Mouse (Mus musculus) erythroblast, embryonic 14.5 days (primary cell): ENCODE results near the gene Pla2g2f. TPM values are rescaled to one million over a fixed set of nuclear protein-coding genes. Genes with fewer than 3 reads are reported as not detected.

Source experiments
- H3K27me3 ChIP-seq: 2 replicates; pipeline ENCODE4 v1.6.1; 2012; ENCODE audit warnings: inconsistent platforms; ENCODE audit not compliant: control insufficient read depth
- H3K36me3 ChIP-seq: 2 replicates; pipeline ENCODE4 v1.6.1; 2012; ENCODE audit warnings: mild to moderate bottlenecking, inconsistent platforms; ENCODE audit not compliant: control insufficient read depth
- H3K4me1 ChIP-seq: 2 replicates; pipeline ENCODE4 v1.6.1; 2012; ENCODE audit warnings: inconsistent platforms; ENCODE audit not compliant: control insufficient read depth
- H3K4me3 ChIP-seq: replicated peaks from 2 replicates; pipeline ENCODE3; 2012; ENCODE audit warnings: moderate library complexity, mild to moderate bottlenecking, inconsistent platforms
- H3K9me3 ChIP-seq: 2 replicates; pipeline ENCODE4 v1.6.1; 2012; ENCODE audit warnings: low read length, inconsistent platforms, mixed read lengths; ENCODE audit not compliant: control insufficient read depth
- GATA1 ChIP-seq: IDR thresholded peaks from 2 replicates; pipeline ENCODE4 v1.6.1; 2012; ENCODE audit warnings: low read length, inconsistent platforms, mixed read lengths
- TAL1 ChIP-seq: IDR thresholded peaks from 3 replicates; pipeline ENCODE4 v1.6.1; 2012; ENCODE audit warnings: low read length, inconsistent platforms, mixed read lengths
- polyA plus RNA-seq: library from polyadenylated mRNA; stranded (reverse); fragments of >175 nt; gene quantifications from 2 replicates; pipeline ENCODE4 v1.2.3, GENCODE M21; 2012

Pla2g2f gene
- polyA plus RNA-seq, 1 experiment: not detected

DNA sequence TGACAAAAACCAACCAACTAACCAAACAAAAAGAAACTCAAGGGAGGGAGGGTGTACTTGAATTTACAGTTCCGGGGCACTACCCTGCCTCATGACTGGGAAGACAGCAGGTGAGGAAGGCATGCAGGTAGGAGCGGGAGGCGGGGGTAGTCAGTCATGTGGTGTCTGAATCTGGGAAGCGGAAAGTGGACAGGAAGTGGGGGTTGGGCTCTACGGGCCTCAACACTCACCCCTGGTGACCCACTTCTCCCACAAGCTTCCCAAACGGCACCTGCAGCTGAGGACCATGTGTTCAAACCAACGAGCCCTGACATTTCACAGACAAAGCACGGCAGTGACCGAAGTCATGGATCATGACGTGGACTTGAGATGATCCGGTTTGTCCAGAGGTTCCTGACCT lies 45.3 kb downstream of the Pla2g2f start:
- Histone ChIP-seq H3K4me1 (no peaks in the 10 kb centered on the region), H3K9me3 (no peaks in the 10 kb centered on the region), H3K36me3 (no peaks in the 10 kb centered on the region), H3K4me3 (no peak overlapping the region), H3K27me3 (no peaks in the 10 kb centered on the region)
- TF ChIP-seq TAL1: no peak
- TF ChIP-seq GATA1: no peak

DNA sequence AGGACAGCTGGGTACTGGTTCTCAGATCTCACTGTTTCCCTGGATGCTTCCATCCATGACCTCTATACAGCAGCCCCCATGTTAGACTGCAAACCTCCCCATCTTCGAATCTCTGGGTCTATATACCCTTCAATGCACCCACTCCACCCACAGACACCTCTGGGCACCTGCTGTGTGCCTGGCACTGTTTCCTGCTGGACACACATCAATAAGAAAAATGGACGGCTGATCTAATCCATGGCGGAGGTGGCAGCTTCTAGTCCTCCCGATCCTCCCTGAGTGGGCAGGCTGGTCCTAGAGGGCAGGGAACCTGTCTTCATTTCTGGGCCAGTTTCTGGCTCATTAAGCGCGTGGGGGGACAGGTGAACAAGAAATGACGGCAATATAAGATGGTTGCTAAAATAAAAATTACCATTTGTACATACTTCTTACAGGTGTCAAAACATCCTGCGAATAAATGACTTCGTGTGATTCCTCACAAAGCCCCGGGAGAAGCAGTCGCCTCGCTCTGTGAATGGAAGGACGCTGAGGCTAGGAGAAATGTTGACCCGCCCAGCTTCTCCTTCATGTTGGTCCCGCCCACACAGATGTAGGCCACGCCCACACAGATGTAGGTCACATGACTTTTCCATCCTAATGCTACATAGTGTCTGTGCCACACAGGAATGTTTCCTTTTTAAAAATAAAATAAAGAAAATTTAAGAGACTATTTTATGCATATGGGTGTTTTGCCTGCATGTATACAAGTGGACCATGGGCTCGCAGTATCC lies 46.2 kb downstream of the Pla2g2f start:
- peaks cover 7% of the 10 kb centered on the region for H3K9me3 ChIP-seq
- H3K27me3 ChIP-seq: no peaks in the 10 kb centered on the region; the same call in 1 of the 2 replicates
- no peak for TF ChIP-seq TAL1
- no peak for TF ChIP-seq GATA1
- H3K4me1 ChIP-seq: no peaks in the 10 kb centered on the region
- H3K4me3 ChIP-seq: no peak overlapping the region
- no peaks in the 10 kb centered on the region for H3K36me3 ChIP-seq

DNA sequence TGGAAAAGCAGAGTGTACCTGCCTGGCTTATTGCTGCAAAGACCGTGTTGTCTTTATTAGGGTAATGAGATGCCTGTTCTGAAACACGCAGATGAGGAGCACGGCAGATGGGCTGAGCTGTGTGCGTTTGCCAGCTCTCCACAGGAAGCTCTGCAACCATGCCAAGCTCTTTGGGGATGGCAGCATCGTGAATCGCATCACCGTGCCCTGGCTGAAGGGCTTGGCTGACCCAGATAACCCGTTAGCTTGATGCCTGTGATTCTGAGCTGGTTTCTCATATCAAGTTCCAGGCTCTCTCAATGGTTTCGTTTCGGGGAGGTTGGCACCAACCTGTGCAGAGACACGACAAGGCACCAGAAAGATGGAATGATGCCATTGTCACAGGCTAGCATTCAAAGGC lies 46.8 kb downstream of the Pla2g2f start:
- TF ChIP-seq TAL1 (no peak), GATA1 (no peak)
- Histone ChIP-seq H3K4me3 (no peak overlapping the region), H3K36me3 (no peaks in the 10 kb centered on the region), H3K9me3 (peaks cover 8% of the 10 kb centered on the region), H3K27me3 (no peaks in the 10 kb centered on the region; the same call in 1 of the 2 replicates), H3K4me1 (no peaks in the 10 kb centered on the region)

DNA sequence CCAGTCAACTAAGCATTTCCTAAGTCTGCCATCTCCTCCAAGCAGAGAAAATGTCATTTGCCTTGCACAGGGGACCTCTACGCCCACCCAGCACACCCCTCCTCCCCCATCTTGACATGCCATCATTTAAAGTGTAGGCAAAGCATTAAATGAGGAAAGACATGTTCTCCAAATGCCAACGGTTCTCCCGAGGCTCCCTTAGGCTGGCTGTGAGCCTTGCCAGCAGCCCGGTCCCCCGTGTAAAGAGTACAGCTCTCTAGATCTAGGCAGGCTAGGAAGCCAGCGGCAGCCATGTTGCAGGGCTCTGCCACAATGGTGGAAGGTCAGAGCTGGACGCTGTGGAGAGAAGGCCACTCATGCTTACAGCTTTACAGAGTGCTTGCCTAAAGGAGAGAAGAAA lies 47.5 kb downstream of the Pla2g2f start:
- Histone ChIP-seq H3K36me3 (no peaks in the 10 kb centered on the region), H3K27me3 (no peaks in the 10 kb centered on the region; the same call in 1 of the 2 replicates), H3K4me1 (no peaks in the 10 kb centered on the region), H3K9me3 (peaks cover 8% of the 10 kb centered on the region), H3K4me3 (no peak overlapping the region)
- TF ChIP-seq GATA1: no peak

DNA sequence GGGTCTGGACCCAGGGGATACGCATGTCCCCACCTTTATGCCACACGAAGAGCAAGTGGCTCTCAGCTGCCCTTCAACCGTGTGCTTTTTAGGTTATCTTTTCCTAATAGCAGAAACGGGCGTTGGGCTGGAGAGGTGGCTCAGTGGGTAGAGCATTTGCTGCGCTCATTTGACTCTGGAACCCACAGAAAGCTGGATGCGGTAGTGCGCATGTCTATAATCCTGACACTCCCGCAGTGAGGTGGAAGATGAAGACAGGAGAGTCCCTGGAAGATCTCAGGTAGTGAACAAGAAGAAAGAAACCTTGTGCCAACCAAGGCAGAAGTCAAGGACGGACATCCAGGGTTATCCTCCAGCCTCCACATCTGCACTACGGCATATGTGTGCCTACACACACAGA lies 48.2 kb downstream of the Pla2g2f start:
- Histone ChIP-seq H3K4me3 (no peak overlapping the region), H3K9me3 (peaks cover 8% of the 10 kb centered on the region), H3K36me3 (no peaks in the 10 kb centered on the region), H3K4me1 (no peaks in the 10 kb centered on the region), H3K27me3 (no peaks in the 10 kb centered on the region; the same call in 1 of the 2 replicates)
- TF ChIP-seq GATA1 (no peak), TAL1 (no peak)

DNA sequence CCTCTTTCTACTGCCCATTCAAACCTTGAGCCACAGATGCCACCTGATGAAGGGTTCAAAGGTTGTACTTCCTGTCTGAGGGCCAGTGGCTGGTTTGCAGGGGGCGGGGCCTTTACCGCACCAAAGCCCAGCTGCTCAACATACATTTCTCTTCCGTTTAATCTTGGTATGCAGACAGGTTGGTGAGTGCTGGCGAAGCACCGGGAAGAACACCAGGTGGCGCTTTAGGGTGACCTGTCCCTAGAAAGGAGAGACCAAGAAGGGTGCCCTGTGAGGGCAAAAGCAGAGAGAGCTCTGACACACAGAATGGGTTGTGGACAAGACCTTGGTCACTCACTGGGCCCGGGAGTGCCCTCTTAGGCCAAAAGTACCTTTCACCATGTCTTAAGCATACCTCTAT lies 48.8 kb downstream of the Pla2g2f start:
- H3K9me3 ChIP-seq: peaks cover 8% of the 10 kb centered on the region
- no peak for TF ChIP-seq GATA1
- TF ChIP-seq TAL1: no peak
- H3K36me3 ChIP-seq: no peaks in the 10 kb centered on the region
- H3K4me3 ChIP-seq: no peak overlapping the region
- H3K4me1 ChIP-seq: no peaks in the 10 kb centered on the region
- no peaks in the 10 kb centered on the region; the same call in 1 of the 2 replicates for H3K27me3 ChIP-seq

DNA sequence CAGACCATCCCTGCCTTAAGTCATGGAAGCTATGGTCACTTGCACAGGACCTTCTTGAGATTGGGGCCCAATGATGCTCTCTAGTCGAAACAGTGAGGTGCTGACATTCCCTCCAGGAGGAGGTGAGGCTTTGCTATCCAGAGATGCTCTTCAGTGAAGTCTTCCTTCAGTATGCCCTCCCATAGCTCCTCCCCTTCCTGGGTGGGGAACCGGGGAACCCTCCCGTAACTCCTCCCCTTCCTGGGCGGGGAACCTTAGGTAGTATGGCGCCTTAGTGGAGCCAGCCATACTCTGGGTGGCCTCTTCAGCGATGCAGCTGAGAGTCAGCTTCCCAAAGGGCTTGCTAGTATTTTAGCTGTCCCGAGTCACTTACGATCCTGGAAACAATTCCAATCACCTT lies 50.8 kb downstream of the Pla2g2f start:
- TF ChIP-seq TAL1 (no peak), GATA1 (no peak)
- no peaks in the 10 kb centered on the region for H3K36me3 ChIP-seq
- peaks cover 8% of the 10 kb centered on the region for H3K9me3 ChIP-seq
- no peak overlapping the region for H3K4me3 ChIP-seq
- H3K4me1 ChIP-seq: no peaks in the 10 kb centered on the region
- no peaks in the 10 kb centered on the region; the same call in 1 of the 2 replicates for H3K27me3 ChIP-seq

DNA sequence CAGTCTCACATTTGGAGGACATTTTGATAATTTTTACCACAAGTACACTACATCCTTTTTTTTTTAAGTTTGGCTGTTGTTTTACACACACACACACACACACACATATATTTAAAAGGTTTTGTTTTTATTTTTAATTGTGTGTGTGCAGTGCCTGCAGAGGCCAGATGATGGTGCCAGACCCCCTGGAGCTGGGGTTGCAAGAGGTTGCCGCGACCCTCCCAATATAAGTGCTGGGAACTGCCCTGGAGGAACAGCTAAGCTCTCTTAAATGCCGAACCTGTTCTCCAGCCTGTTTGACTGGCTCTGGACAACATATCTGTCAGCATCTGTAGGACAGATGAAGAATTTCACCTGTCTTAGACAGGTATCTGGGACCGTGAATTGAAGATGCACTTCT lies 53.3 kb downstream of the Pla2g2f start:
- Histone ChIP-seq H3K4me1 (no peaks in the 10 kb centered on the region), H3K27me3 (no peaks in the 10 kb centered on the region; the same call in 1 of the 2 replicates), H3K4me3 (no peak overlapping the region), H3K9me3 (peaks cover 8% of the 10 kb centered on the region), H3K36me3 (no peaks in the 10 kb centered on the region)
- TF ChIP-seq TAL1 (no peak), GATA1 (no peak)

DNA sequence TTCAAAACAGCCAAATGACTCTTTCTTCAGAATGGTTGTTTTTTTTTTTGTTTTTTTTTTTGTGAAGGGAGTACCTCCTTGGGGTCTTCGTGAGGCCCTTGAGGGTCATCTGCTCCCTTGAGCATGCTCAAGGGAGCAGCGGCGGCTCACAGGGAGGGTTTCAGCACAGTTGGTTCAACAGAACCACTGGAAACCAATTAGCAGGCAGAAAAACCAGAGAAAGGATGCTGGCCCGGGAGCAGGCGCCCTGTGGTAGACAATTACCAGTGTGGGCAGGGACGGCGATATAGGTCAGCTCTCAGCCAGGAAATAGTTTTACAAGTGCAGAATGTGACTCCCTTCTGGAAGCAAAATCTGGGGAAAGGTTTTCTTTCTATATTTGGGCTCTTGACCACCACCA lies 53.8 kb downstream of the Pla2g2f start:
- peaks cover 8% of the 10 kb centered on the region for H3K9me3 ChIP-seq

More for the DNA sequence above, 53.8 kb downstream of the Pla2g2f start:
- Histone ChIP-seq H3K4me1 (no peaks in the 10 kb centered on the region), H3K27me3 (no peaks in the 10 kb centered on the region; the same call in 1 of the 2 replicates), H3K36me3 (no peaks in the 10 kb centered on the region), H3K4me3 (no peak overlapping the region)
- TF ChIP-seq GATA1: no peak
- TF ChIP-seq TAL1: no peak
